Mouse (Mus musculus) embryonic facial prominence, embryonic 15.5 days (tissue): Measurements from ENCODE around the gene Dip2b. TPM values are rescaled to one million over a fixed set of nuclear protein-coding genes. Genes with fewer than 3 reads are reported as not detected.

Experiments used
- ATAC-seq: fragments of 200-750 bp; cut with Nextera tagmentation; 2 replicates; pipeline ENCODE4 v1.8.0; 2017; ENCODE audit warnings: low read depth, moderate TSS enrichment; ENCODE audit not compliant: insufficient number of reproducible peaks, low FRiP score, low TSS enrichment
- H3K27ac ChIP-seq: fragments of 300-500 bp; sonication (generic); replicated peaks from 2 replicates; pipeline ENCODE4 v1.5.1; 2015; ENCODE audit warnings: mild to moderate bottlenecking, inconsistent platforms
- H3K27me3 ChIP-seq: fragments of 300-500 bp; sonication (generic); 2 replicates; pipeline ENCODE4 v1.6.1; 2015; ENCODE audit warnings: inconsistent platforms
- H3K36me3 ChIP-seq: fragments of 300-500 bp; sonication (generic); 2 replicates; pipeline ENCODE4 v1.6.1; 2015; ENCODE audit warnings: mild to moderate bottlenecking, inconsistent platforms
- H3K4me1 ChIP-seq: fragments of 300-500 bp; sonication (generic); 2 replicates; pipeline ENCODE4 v1.6.1; 2015; ENCODE audit warnings: inconsistent platforms
- H3K4me2 ChIP-seq: fragments of 300-500 bp; sonication (generic); replicated peaks from 2 replicates; pipeline ENCODE4 v1.6.1; 2015; ENCODE audit warnings: mild to moderate bottlenecking, inconsistent platforms
- H3K4me3 ChIP-seq: fragments of 300-500 bp; sonication (generic); replicated peaks from 2 replicates; pipeline ENCODE4 v1.5.1; 2015; ENCODE audit warnings: mild to moderate bottlenecking, inconsistent platforms
- H3K9ac ChIP-seq: fragments of 300-500 bp; sonication (generic); 2 replicates; pipeline ENCODE4 v1.6.1; 2015; ENCODE audit warnings: inconsistent platforms
- H3K9me3 ChIP-seq: fragments of 300-500 bp; sonication (generic); replicated peaks from 2 replicates; pipeline ENCODE4 v1.6.1; 2016; ENCODE audit warnings: inconsistent platforms
- WGBS: fragments of 180-500 bp; shearing (Covaris S2); methylation state at CpG from one replicate; pipeline ENCODE4 v1.1.7; 2015; 5-methylcytosine and 5-hydroxymethylcytosine counted together
- polyA plus RNA-seq: library from polyadenylated mRNA; unstranded; fragments of >200 nt; fragmentation: Nextera tagmentation; extraction: Ambion mirVana; gene quantifications from 2 replicates; pipeline ENCODE4 v1.2.1, GENCODE M21; 2015

Gene Dip2b
- polyA plus RNA-seq, 1 experiment from 2014 or later = 11.2 TPM

DNA sequence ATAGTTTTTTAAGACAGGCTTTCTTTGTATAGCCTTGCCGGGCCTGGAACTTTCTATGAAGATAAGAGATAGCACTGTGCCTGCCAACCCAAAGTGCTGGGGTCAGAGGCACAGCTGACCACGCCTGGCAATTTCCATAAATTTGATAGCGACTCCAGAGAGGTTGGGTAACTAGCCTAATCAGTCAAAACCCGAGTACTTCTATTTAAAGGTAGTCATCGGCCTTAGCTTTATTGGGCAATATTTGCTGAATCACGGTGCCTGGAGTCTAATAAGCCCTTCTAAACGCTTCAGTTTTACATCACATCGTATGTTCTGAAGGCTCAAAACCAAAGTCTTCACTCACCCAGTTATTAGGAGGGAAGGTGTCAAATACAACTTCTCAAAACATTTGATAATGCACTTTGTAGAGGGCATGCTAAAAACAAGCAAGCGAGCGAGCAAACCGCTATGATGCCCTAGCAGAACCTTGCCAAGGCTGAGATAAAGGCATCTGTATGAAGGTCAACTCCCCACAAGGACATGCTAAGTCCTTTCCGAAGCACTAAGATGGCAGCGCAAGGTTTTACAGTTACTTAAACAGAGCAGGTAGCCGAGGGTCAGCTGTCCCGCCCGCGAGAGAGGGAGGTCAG is 188.7 kb downstream of the Dip2b start:
- H3K27me3 ChIP-seq = no peaks in the 10 kb centered on the region
- ATAC-seq = peak; percentile 41; the same call in 1 of the 2 replicates
- H3K27ac ChIP-seq = peak overlapping the region; percentile 100
- peaks cover 4% of the 10 kb centered on the region; the same call in 1 of the 2 replicates for H3K36me3 ChIP-seq
- H3K4me1 ChIP-seq = peaks cover 17% of the 10 kb centered on the region
- H3K9ac ChIP-seq = peak overlapping the region; percentile 98
- peak overlapping the region; percentile 66 for H3K4me2 ChIP-seq
- peak overlapping the region; percentile 83 for H3K4me3 ChIP-seq
- 3% methylated on average over 17 of the region's 17 CpGs for WGBS
- peaks cover 7% of the 10 kb centered on the region; the same call in 1 of the 2 replicates for H3K9me3 ChIP-seq

GRCm38 (mm10) chr15:100227663-100228534 is 189.4 kb downstream of the Dip2b start, which contains the start of gene Atf1:
Gene Atf1, plus strand, starts transcription at chr15:100227819.
- H3K4me2 ChIP-seq = peak within 1 kb of the TSS; percentile 66
- peak within 1 kb of the TSS; percentile 100 for H3K27ac ChIP-seq
- H3K4me3 ChIP-seq = peak within 1 kb of the TSS; percentile 83
- peaks cover 7% of the 10 kb centered on the region for H3K36me3 ChIP-seq
- WGBS = under 1% methylated on average over 64 of the region's 133 CpGs
- H3K9ac ChIP-seq = peak within 1 kb of the TSS; percentile 98
- peaks cover 5% of the 10 kb centered on the region; the same call in 1 of the 2 replicates for H3K9me3 ChIP-seq
- ATAC-seq = peak; percentile 85
- H3K27me3 ChIP-seq = no peaks in the 10 kb centered on the region
- peaks cover 17% of the 10 kb centered on the region for H3K4me1 ChIP-seq

DNA sequence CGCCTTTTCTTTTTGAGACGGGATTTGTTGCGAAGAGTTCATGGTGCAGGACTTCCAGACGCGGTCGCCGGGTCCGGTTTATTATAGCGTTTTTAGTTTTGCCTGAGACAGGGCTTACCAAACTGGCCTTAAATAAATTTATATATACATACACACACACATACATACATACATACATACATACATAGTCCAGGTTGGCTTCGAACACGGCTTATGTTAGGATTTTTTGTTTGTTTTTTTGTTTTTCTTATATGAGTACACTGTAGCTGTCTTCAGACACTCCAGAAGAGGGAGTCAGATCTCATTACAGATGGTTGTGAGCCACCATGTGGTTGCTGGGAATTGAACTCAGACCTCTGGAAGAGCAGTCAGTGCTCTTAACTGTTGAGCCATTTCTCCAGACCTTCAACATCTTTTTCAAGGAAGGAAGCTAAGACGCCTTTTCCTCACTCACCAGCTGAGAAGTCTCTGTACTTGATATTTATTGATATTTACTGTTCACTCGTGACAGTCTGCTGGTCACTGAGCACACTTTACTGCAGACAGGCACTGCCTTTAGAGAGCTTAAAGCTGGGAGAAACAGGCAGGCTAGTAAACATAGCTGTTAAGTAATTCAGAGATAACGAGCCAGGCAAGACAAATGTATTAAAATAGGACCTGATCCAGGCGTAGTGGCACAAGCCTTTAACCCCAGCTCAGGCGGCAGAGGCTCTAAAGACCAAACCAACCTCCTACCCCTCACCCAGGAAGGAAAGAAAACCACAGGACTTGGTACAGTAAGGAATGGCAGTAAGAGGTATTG is 190.3 kb downstream of the Dip2b start:
- H3K4me2 ChIP-seq = peak overlapping the region; percentile 36
- peak overlapping the region; percentile 83 for H3K4me3 ChIP-seq
- WGBS = 15% methylated on average over 16 of the region's 16 CpGs
- ATAC-seq = no peak
- peak overlapping the region; percentile 98 for H3K9ac ChIP-seq
- H3K36me3 ChIP-seq = peaks cover 15% of the 10 kb centered on the region
- H3K4me1 ChIP-seq = peaks cover 17% of the 10 kb centered on the region
- H3K27ac ChIP-seq = peak overlapping the region; percentile 100
- H3K27me3 ChIP-seq = no peaks in the 10 kb centered on the region
- no peaks in the 10 kb centered on the region; the same call in 1 of the 2 replicates for H3K9me3 ChIP-seq

- Histone ChIP-seq H3K4me2 (no peak overlapping the region), H3K4me3 (no peak overlapping the region), H3K27ac (no peak overlapping the region), H3K9me3 (no peaks in the 10 kb centered on the region), H3K4me1 (peaks cover 17% of the 10 kb centered on the region), H3K27me3 (no peaks in the 10 kb centered on the region), H3K36me3 (peaks cover 28% of the 10 kb centered on the region), H3K9ac (no peak overlapping the region)
- 65% methylated on average over 1 of the region's 1 CpGs for WGBS
- ATAC-seq = no peak
Observed at GRCm38 (mm10) chr15:100230655-100231054, 192.2 kb downstream of the Dip2b start.

DNA sequence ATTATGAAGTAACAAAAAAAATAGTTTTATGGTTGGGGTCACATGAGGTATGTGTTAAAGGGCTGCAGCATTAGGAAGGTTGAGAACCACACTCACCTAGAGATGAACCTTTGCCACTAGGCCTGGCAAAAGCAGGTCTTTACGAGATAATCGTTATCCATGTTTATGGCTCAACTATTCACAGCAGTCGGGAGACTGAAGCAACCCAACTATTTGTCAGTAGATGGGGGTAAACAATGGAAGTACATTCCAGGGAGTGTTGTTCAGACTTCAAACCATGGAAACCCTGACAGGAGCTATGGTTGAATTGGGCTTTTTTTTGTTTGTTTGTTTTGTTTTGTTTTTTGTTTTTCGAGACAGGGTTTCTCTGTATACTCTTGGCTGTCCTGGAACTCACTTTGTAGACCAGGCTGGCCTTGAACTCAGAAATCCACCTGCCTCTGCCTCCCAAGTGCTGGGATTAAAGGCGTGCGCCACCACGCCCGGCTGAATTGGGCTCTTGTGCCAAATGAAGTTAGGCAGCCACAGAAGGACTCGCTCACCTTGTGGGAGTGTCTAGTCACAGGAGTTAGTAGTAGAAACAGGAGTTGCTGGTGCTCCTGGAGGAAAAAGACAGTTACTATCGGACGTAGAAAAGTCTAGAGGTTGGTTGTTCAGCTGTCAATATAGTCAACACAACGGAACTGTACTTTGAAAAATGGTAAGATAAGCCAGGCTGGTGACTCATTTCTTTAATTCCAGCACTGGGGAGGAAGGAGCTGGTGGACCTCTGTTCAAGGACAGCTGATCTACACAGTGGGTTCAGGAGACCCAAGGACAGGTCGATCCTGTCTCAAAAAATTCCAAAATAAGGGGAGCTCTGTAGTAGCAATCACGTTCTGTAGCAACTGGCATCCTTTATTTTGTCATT is 193.4 kb downstream of the Dip2b start:
- Histone ChIP-seq H3K36me3 (peaks cover 38% of the 10 kb centered on the region), H3K9ac (no peak overlapping the region), H3K4me2 (no peak overlapping the region), H3K27me3 (no peaks in the 10 kb centered on the region), H3K4me3 (no peak overlapping the region), H3K27ac (no peak overlapping the region), H3K4me1 (peaks cover 15% of the 10 kb centered on the region), H3K9me3 (no peaks in the 10 kb centered on the region)
- 89% methylated on average over 14 of the region's 14 CpGs for WGBS
- ATAC-seq = no peak

DNA sequence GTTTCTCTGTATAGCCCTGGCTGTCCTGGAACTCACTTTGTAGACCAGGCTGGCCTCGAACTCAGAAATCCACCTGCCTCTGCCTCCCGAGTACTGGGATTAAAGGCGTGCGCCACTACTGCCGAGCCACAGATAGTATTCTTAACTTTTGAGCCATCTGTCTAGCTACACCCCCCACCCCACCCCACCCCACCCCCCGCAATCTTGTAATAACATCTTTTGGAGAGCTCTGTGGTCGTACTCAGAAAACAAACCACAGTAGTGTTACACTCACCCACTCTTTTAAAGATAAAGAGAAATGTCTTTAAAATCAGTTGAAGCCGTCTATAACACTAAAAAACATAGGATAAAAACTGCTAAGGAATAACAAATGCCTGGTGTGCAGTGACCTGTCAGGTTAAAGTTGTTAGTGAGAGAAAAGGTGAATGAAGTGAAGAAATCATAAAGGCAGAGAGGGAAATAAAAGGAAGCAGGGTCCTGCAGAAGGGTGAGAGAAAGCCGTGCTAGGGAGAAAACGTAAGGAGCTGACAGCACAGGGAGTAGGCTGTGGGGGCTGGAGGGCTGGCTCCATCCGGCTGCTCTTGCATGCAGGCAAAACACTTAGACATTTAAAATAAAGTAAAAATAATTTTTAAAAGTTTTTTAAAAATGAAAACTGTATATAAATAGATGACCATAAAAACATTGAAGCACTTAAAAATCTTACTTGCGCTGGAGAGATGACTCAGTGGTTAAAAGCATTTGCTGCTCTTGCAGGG is 196.9 kb downstream of the Dip2b start:
- H3K36me3 ChIP-seq = peaks cover 68% of the 10 kb centered on the region

GRCm38 (mm10) chr15:100236952-100237351 is 198.5 kb downstream of the Dip2b start:
- H3K9ac ChIP-seq = no peak overlapping the region
- H3K4me2 ChIP-seq = no peak overlapping the region
- H3K27ac ChIP-seq = no peak overlapping the region
- H3K4me1 ChIP-seq = no peaks in the 10 kb centered on the region
- H3K9me3 ChIP-seq = no peaks in the 10 kb centered on the region
- no peaks in the 10 kb centered on the region for H3K27me3 ChIP-seq
- ATAC-seq = no peak
- H3K36me3 ChIP-seq = peaks cover 82% of the 10 kb centered on the region
- no peak overlapping the region for H3K4me3 ChIP-seq
- WGBS = 85% methylated on average over 6 of the region's 6 CpGs

More for the DNA sequence above, 196.9 kb downstream of the Dip2b start:
- Histone ChIP-seq H3K27ac (no peak overlapping the region), H3K4me3 (no peak overlapping the region), H3K4me1 (no peaks in the 10 kb centered on the region), H3K9ac (no peak overlapping the region), H3K27me3 (no peaks in the 10 kb centered on the region), H3K9me3 (no peaks in the 10 kb centered on the region), H3K4me2 (no peak overlapping the region)
- ATAC-seq = no peak
- 89% methylated on average over 12 of the region's 12 CpGs for WGBS

DNA sequence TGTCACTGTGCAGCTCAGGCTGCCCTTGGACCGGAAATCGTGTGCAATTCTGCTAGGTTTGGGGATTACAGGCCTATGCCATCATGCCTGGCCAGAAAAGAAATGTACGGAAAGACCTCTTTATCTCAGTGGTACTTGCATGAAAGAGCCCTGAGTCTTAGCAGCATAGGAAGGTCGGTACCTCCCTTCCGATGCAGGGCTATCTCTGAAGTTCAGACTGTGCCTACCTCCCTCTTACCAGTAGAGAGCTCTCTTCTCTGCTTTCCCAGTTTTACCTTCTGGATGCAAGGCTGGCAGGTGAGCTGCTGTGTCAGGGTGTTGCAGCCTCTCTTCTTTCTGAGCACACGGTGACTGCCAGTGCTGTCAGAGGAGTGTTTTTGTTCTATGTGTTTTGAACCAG is 203.3 kb downstream of the Dip2b start:
- Histone ChIP-seq H3K4me1 (no peaks in the 10 kb centered on the region), H3K9me3 (no peaks in the 10 kb centered on the region), H3K27me3 (no peaks in the 10 kb centered on the region), H3K9ac (no peak overlapping the region), H3K4me2 (no peak overlapping the region), H3K4me3 (no peak overlapping the region), H3K27ac (no peak overlapping the region), H3K36me3 (peaks cover 85% of the 10 kb centered on the region)
- 90% methylated on average over 6 of the region's 6 CpGs for WGBS
- ATAC-seq = no peak

GRCm38 (mm10) chr15:100245951-100246350 is 207.5 kb downstream of the Dip2b start:
- H3K9me3 ChIP-seq = no peaks in the 10 kb centered on the region
- no peaks in the 10 kb centered on the region for H3K27me3 ChIP-seq
- no peak for ATAC-seq
- no peak overlapping the region for H3K4me2 ChIP-seq
- H3K9ac ChIP-seq = no peak overlapping the region
- no peak overlapping the region for H3K27ac ChIP-seq
- 97% methylated on average over 7 of the region's 7 CpGs for whole genome bisulfite sequencing
- no peaks in the 10 kb centered on the region for H3K4me1 ChIP-seq
- H3K4me3 ChIP-seq = no peak overlapping the region
- peaks cover 89% of the 10 kb centered on the region for H3K36me3 ChIP-seq

- H3K9ac ChIP-seq = no peak overlapping the region
- no peak overlapping the region for H3K4me3 ChIP-seq
- no peak overlapping the region for H3K4me2 ChIP-seq
- H3K9me3 ChIP-seq = no peaks in the 10 kb centered on the region
- 95% methylated on average over 9 of the region's 9 CpGs for WGBS
- no peak for ATAC-seq
- H3K27ac ChIP-seq = no peak overlapping the region
- H3K4me1 ChIP-seq = no peaks in the 10 kb centered on the region
- peaks cover 92% of the 10 kb centered on the region for H3K36me3 ChIP-seq
- no peaks in the 10 kb centered on the region for H3K27me3 ChIP-seq
Observed at GRCm38 (mm10) chr15:100247296-100247695, 208.8 kb downstream of the Dip2b start.
